Mouse (Mus musculus) embryonic facial prominence, embryonic 15.5 days (tissue): ENCODE measurements around the gene Fancc. TPM values are rescaled to one million over a fixed set of nuclear protein-coding genes. Genes with fewer than 3 reads are reported as not detected.

Source experiments
- ATAC-seq: fragments of 200-750 bp; cut with Nextera tagmentation; 2 replicates; pipeline ENCODE4 v1.8.0; 2017; ENCODE audit warnings: low read depth, moderate TSS enrichment; ENCODE audit not compliant: insufficient number of reproducible peaks, low FRiP score, low TSS enrichment
- H3K27ac ChIP-seq: fragments of 300-500 bp; sonication (generic); replicated peaks from 2 replicates; pipeline ENCODE4 v1.5.1; 2015; ENCODE audit warnings: mild to moderate bottlenecking, inconsistent platforms
- H3K27me3 ChIP-seq: fragments of 300-500 bp; sonication (generic); 2 replicates; pipeline ENCODE4 v1.6.1; 2015; ENCODE audit warnings: inconsistent platforms
- H3K36me3 ChIP-seq: fragments of 300-500 bp; sonication (generic); 2 replicates; pipeline ENCODE4 v1.6.1; 2015; ENCODE audit warnings: mild to moderate bottlenecking, inconsistent platforms
- H3K4me1 ChIP-seq: fragments of 300-500 bp; sonication (generic); 2 replicates; pipeline ENCODE4 v1.6.1; 2015; ENCODE audit warnings: inconsistent platforms
- H3K4me2 ChIP-seq: fragments of 300-500 bp; sonication (generic); replicated peaks from 2 replicates; pipeline ENCODE4 v1.6.1; 2015; ENCODE audit warnings: mild to moderate bottlenecking, inconsistent platforms
- H3K4me3 ChIP-seq: fragments of 300-500 bp; sonication (generic); replicated peaks from 2 replicates; pipeline ENCODE4 v1.5.1; 2015; ENCODE audit warnings: mild to moderate bottlenecking, inconsistent platforms
- H3K9ac ChIP-seq: fragments of 300-500 bp; sonication (generic); 2 replicates; pipeline ENCODE4 v1.6.1; 2015; ENCODE audit warnings: inconsistent platforms
- H3K9me3 ChIP-seq: fragments of 300-500 bp; sonication (generic); replicated peaks from 2 replicates; pipeline ENCODE4 v1.6.1; 2016; ENCODE audit warnings: inconsistent platforms
- WGBS: fragments of 180-500 bp; shearing (Covaris S2); methylation state at CpG from one replicate; pipeline ENCODE4 v1.1.7; 2015; 5-methylcytosine and 5-hydroxymethylcytosine counted together
- polyA plus RNA-seq: library from polyadenylated mRNA; unstranded; fragments of >200 nt; fragmentation: Nextera tagmentation; extraction: Ambion mirVana; gene quantifications from 2 replicates; pipeline ENCODE4 v1.2.1, GENCODE M21; 2015

Fancc gene
- polyA plus RNA-seq, 1 experiment from 2014 or later, result 22.9 TPM

DNA sequence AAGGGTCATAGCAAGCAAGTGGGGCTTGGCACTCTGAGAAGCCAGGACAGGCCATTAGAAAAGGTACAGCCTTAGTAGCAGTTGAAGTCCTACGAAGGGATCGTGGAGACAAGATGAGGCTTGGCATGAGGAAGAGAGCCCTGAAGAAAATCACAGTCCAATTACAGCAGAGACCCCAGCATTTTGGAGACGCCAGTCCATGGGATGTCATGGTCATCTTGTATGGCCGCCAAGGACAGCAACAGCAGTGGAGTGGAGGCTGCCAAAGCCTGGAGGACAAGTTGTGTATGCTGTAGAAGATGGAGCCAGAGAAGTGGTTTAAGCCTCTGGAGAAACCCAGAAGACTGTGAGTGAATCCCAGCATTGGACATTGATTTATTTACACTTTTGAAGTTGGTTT is 84.4 kb downstream of the Fancc start:
- no peaks in the 10 kb centered on the region for H3K9me3 ChIP-seq
- no peak for ATAC-seq
- no peak overlapping the region for H3K4me2 ChIP-seq
- peaks cover 5% of the 10 kb centered on the region; the same call in 1 of the 2 replicates for H3K4me1 ChIP-seq
- no peaks in the 10 kb centered on the region for H3K27me3 ChIP-seq
- no peak overlapping the region for H3K27ac ChIP-seq
- no peak overlapping the region for H3K4me3 ChIP-seq
- WGBS, result 93% methylated on average over 4 of the region's 4 CpGs
- H3K36me3 ChIP-seq, result no peaks in the 10 kb centered on the region
- no peak overlapping the region for H3K9ac ChIP-seq

DNA sequence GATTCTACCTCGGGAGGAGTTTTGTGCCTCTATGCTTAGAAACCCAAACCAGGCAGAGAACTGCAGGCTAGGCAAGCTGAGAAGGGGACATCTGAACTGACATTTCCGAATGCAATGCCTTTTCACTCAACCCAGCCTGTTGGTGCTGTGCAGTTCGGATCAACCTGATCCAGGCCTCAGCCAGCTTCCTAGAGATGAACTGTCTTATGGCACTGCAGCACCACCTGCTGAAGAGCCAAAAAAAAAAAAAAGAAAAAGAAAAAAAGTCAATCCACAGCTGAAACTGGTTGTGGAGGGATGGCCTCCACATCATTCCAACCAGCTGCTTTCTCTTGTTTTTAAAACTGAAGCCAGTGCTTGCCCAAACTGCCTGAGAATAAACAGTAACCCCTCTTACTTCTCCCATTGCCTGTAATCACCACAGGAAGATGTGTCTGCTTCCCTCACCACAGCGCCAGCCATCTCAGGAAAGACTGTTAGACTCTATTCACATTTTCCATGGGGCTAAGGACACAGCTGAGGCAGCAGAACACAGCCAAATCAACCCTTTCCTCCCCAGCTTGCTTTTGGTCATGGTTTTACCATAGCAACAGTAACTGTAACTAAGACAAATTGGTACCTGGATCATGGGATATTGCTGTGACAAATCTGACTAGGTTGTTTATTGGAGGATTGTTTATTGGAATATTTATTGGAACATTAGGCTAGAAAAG is 85.6 kb downstream of the Fancc start:
- peaks cover 5% of the 10 kb centered on the region; the same call in 1 of the 2 replicates for H3K4me1 ChIP-seq
- no peak overlapping the region for H3K9ac ChIP-seq
- H3K4me3 ChIP-seq, result no peak overlapping the region
- no peaks in the 10 kb centered on the region for H3K27me3 ChIP-seq
- ATAC-seq, result peak; percentile 43; the same call in 1 of the 2 replicates
- WGBS, result 33% methylated on average over 4 of the region's 4 CpGs
- no peaks in the 10 kb centered on the region for H3K36me3 ChIP-seq
- no peaks in the 10 kb centered on the region for H3K9me3 ChIP-seq
- peak overlapping the region; percentile 68 for H3K27ac ChIP-seq
- no peak overlapping the region for H3K4me2 ChIP-seq

DNA sequence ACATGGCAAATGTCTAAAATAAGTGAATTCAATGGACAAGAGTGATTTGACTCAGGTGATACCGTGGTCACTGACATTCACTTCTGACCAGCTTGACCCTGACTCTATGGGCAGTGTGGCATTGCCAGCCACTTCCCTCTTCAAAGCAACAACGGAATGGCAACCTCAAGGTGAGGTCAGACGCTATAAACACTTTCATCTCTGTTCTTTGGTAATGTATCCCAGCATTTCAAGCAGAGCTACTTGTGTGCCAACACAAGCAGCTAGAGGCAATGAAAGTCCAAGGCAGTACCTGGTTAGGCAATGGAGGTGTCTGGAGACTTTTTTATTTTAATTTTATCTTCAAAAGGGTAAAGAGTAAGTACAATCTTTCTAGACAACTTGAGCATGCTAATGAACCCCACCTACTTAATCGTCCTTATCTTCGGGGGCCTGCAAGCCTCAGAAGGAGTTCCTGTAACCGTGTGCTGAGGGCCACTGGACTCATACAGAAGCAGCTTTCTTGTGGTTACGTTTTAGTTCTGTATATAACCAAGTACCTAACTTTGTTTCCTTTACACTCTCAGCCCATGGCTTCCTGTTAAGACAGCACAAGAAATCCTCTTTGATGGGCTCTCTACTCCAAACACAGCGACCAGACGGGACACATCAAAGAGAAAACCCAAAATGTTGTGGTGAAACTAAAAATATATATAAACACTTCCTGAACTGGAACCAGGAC is 86.3 kb downstream of the Fancc start:
- no peak overlapping the region for H3K4me2 ChIP-seq
- no peak overlapping the region for H3K9ac ChIP-seq
- 57% methylated on average over 9 of the region's 9 CpGs for WGBS
- no peaks in the 10 kb centered on the region for H3K27me3 ChIP-seq
- no peaks in the 10 kb centered on the region for H3K36me3 ChIP-seq
- no peak overlapping the region for H3K4me3 ChIP-seq
- peaks cover 5% of the 10 kb centered on the region; the same call in 1 of the 2 replicates for H3K4me1 ChIP-seq
- H3K9me3 ChIP-seq, result no peaks in the 10 kb centered on the region
- H3K27ac ChIP-seq, result peak overlapping the region; percentile 68; the same call in 1 of the 2 replicates
- peak; percentile 24; the same call in 1 of the 2 replicates for ATAC-seq

DNA sequence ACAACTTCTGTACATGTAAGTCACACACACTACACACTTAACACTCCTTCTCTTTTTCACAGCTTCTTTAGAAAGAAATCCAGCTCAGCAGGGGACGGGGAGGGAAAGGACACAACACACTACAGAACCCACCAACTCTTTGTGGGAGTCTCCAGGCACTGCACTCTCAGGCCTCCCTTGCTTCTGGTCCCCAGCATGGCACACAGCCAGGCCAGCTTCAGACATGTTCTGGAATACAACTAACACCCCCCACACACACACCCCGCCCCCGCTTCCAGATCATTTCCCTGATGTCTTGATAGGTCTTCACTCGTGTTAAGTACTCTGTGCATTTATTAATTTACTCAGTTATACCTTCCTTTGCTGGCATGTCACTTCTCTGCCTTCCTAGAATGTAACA is 91.9 kb downstream of the Fancc start:
- Histone ChIP-seq H3K27ac (no peak overlapping the region), H3K9ac (no peak overlapping the region), H3K4me1 (no peaks in the 10 kb centered on the region), H3K27me3 (no peaks in the 10 kb centered on the region), H3K4me3 (no peak overlapping the region), H3K36me3 (no peaks in the 10 kb centered on the region), H3K9me3 (no peaks in the 10 kb centered on the region), H3K4me2 (no peak overlapping the region)
- ATAC-seq, result no peak
- WGBS, result 72% methylated on average over 4 of the region's 4 CpGs

DNA sequence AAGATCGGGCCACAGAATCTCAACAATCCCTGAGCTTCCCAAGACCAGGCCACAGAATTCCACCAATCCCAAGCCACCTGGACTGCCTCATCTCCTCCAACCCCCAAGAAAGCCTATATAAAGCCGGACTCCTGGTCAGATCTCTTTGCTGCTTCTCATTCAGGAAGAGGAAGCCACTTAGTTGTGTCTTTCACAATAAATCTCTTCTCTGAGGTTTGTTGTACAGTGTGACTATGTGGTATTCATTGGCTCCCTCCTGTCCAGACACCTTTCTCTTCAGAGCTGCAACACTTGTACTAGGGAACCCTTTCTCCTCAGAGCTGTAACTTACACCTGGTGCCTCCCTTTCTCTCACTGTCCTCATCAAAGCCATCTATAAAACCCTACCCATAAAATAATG is 92.4 kb downstream of the Fancc start:
- no peak for ATAC-seq

DNA sequence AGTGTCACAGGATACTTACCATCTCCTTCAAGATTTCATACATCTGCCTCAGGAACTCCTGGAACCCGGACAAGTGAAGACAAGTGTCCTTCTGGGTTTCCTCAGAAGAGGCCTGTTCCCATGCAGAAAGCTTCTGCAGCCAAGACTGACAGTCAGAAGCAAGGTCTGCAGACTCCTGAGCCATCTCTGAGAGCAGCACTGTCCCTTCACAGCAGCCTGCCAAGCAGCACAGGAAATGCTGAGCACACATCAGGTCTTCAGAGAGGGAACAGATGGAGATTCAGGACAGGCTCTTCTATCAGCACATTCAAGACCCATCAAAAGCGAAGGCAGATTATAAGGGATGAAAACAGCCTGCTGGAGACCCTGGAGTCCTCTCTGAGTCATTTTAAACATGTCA is 94.3 kb downstream of the Fancc start:
- WGBS, result 62% methylated on average over 2 of the region's 2 CpGs
- ATAC-seq, result no peak
- H3K4me1 ChIP-seq, result no peaks in the 10 kb centered on the region

More for the DNA sequence above, 92.4 kb downstream of the Fancc start:
- 84% methylated on average over 2 of the region's 2 CpGs for WGBS
- H3K4me2 ChIP-seq, result no peak overlapping the region
- H3K27me3 ChIP-seq, result no peaks in the 10 kb centered on the region
- no peak overlapping the region for H3K4me3 ChIP-seq
- H3K9ac ChIP-seq, result no peak overlapping the region
- H3K4me1 ChIP-seq, result no peaks in the 10 kb centered on the region
- no peaks in the 10 kb centered on the region for H3K36me3 ChIP-seq
- no peaks in the 10 kb centered on the region for H3K9me3 ChIP-seq
- no peak overlapping the region for H3K27ac ChIP-seq

DNA sequence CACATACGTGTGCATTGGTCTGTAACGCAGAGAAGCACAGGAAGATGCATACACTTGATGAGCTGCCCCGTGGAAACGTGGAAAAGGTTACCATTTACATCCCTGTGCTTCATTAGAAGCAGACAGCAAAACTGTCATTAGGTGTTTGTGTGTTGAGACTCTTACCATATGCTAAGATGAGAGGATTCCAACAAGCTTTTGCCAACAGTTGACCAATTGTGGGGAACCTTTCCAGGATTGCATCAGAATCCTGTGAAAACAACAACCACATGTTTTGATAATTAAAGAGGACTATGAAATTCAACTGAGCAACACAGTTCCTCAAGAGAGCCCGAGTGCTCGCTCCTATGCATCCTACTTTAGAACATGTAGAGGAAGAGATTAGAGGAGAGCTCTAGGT is 97.0 kb downstream of the Fancc start:
- 0 out of 2 replicates have a peak, but pooled peaks cover 4% of the 10 kb centered on the region for H3K4me1 ChIP-seq
- no peak overlapping the region for H3K27ac ChIP-seq
- no peak overlapping the region for H3K4me2 ChIP-seq
- H3K9me3 ChIP-seq, result no peaks in the 10 kb centered on the region
- H3K9ac ChIP-seq, result no peak overlapping the region
- no peak overlapping the region for H3K4me3 ChIP-seq
- H3K36me3 ChIP-seq, result no peaks in the 10 kb centered on the region
- no peaks in the 10 kb centered on the region for H3K27me3 ChIP-seq
- ATAC-seq, result no peak
- 68% methylated on average over 6 of the region's 6 CpGs for WGBS

More for the DNA sequence above, 94.3 kb downstream of the Fancc start:
- Histone ChIP-seq H3K27ac (no peak overlapping the region), H3K27me3 (no peaks in the 10 kb centered on the region), H3K9me3 (no peaks in the 10 kb centered on the region), H3K9ac (no peak overlapping the region), H3K36me3 (no peaks in the 10 kb centered on the region), H3K4me2 (no peak overlapping the region), H3K4me3 (no peak overlapping the region)

DNA sequence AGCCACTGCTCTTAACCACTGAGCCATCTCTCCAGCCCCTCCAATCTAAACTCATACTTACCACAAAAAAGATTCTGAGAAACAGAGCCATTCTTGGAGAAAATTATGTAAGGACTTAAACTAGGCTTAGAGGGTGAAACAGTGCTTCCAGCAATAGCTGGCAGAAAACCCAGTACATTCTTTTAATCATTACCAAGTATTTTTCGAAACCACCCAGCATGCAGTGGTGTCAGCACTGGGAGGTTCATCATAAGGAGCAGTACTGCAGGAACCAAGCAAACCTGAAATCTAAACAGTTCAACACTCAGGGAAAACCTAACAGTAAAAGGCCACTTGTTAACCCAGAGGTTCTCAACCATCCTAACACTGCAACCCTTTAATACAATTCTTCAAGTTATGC is 99.7 kb downstream of the Fancc start:
- Histone ChIP-seq H3K4me1 (peaks cover 11% of the 10 kb centered on the region; the same call in 1 of the 2 replicates), H3K4me2 (no peak overlapping the region), H3K27me3 (no peaks in the 10 kb centered on the region), H3K9ac (no peak overlapping the region), H3K9me3 (no peaks in the 10 kb centered on the region), H3K27ac (no peak overlapping the region), H3K36me3 (no peaks in the 10 kb centered on the region), H3K4me3 (no peak overlapping the region)
- 78% methylated on average over 1 of the region's 1 CpGs for WGBS
- no peak for ATAC-seq

DNA sequence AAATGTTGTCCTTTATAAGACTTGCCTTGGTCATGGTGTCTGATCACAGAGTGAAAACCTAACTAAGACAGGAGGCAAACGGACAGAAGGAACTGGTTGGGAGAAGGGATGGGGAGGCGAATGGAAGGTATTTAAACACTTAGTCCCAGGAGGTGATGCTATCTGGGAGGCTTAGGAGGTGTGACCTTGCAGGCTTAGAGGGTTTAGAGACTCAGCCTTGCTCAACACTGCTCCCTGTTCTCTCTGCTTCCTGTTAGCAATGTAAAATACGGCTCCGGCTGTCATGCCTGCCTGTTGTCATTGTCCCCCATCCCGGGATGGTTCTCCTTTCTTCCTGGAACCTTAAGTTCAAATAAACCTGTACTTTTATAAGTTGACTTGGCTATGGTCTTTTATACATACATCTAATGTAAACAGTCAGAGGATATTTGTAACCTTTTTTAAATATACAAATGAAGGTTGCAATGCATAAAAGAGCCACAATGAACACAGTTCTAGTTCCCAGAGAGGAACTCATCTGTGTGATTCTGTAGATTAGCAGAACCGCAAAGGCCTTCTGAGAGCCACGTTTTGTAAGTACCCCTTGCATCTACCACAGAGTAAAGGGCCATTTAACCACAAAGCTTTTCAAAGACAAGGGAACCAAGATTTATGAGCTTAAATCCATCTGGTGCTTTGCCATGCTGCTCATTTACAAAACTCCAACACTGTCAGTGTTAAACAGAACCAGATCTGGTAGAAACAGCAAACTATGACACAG is 102.6 kb downstream of the Fancc start:
- Histone ChIP-seq H3K27ac (no peak overlapping the region; the same call in 1 of the 2 replicates), H3K4me2 (no peak overlapping the region), H3K9ac (no peak overlapping the region), H3K9me3 (no peaks in the 10 kb centered on the region), H3K4me3 (no peak overlapping the region), H3K27me3 (no peaks in the 10 kb centered on the region), H3K36me3 (no peaks in the 10 kb centered on the region), H3K4me1 (peaks cover 11% of the 10 kb centered on the region; the same call in 1 of the 2 replicates)
- WGBS, result 66% methylated on average over 7 of the region's 7 CpGs
- ATAC-seq, result no peak

DNA sequence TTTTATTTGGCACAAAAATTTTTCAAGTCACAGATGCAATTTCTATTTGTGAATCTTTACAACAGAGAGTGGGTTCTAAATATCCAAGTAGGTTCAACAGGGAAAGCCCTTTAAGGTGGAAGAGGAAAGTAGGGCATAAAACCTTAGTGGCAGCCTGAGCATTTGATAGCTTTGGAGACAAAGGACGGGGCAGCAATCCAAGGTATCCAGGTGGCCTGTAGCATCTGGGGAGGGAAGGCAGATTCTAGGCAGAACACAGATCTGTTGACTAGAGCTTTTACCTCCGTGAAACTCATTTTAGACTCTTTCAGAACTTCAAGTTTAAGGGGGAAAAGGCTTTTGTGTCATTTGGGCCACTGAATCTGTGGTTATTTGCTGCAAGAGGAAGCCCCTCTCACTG is 111.8 kb downstream of the Fancc start:
- Histone ChIP-seq H3K36me3 (no peaks in the 10 kb centered on the region), H3K9ac (no peak overlapping the region), H3K4me3 (no peak overlapping the region), H3K4me1 (peaks cover 13% of the 10 kb centered on the region), H3K27me3 (no peaks in the 10 kb centered on the region), H3K27ac (no peak overlapping the region), H3K4me2 (no peak overlapping the region), H3K9me3 (no peaks in the 10 kb centered on the region)
- 71% methylated on average over 2 of the region's 2 CpGs for WGBS
- ATAC-seq, result no peak

DNA sequence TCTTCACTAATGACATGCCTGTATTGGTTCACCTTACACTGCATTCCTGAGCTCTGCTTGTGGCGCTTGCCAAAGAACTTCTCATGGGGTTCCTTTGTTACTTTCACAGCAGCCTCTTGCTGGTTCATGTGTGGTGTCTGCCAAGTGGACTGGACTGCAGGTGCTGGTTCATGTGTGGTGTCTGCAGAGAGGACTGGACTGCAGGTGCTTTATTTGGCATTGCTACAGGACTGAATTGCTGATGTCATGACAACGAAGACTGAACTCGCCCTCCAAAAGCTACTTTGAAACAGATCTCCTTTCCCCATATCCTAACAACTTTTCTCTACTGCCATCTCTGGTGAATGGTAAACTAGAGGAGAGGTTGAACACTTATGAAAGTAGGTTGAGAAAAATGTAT is 112.3 kb downstream of the Fancc start:
- H3K27me3 ChIP-seq, result no peaks in the 10 kb centered on the region

More for the DNA sequence above, 112.3 kb downstream of the Fancc start:
- Histone ChIP-seq H3K4me3 (no peak overlapping the region), H3K27ac (no peak overlapping the region), H3K9ac (no peak overlapping the region), H3K4me2 (no peak overlapping the region), H3K36me3 (no peaks in the 10 kb centered on the region), H3K9me3 (no peaks in the 10 kb centered on the region), H3K4me1 (peaks cover 13% of the 10 kb centered on the region)
- ATAC-seq, result no peak
- WGBS, result 80% methylated on average over 3 of the region's 3 CpGs
